Mouse (Mus musculus) C2C12 (cell line): ENCODE measurements around the gene Lima1.

Experiments
- CTCF ChIP-seq: IDR thresholded peaks from one replicate; pipeline ENCODE4 v1.5.1; 2011; ENCODE audit not compliant: control insufficient read depth, insufficient read depth, insufficient read length
- MYOD1 ChIP-seq: IDR thresholded peaks from one replicate; pipeline ENCODE4 v1.6.1; 2011; ENCODE audit warnings: low read depth; ENCODE audit not compliant: control insufficient read depth, insufficient read length

- TF ChIP-seq MYOD1 (no peak), CTCF (no peak)
Measured at GRCm38 (mm10) chr15:99865046-99865445, 10.2 kb downstream of the Lima1 start.
